Mouse (Mus musculus): ENCODE measurements around the gene Large2.
"Not testable (repeated sequence)": the region's sequence is repeated elsewhere in the genome, so short reads cannot be mapped to it uniquely, and the experiment has no call there.

Large2 gene

GRCm38 (mm10) chr2:92374514-92374913, at the start of gene Large2, which contains the start of gene Pex16:
TSS of gene Large2 (minus strand) at chr2:92374869.
TSS of gene Pex16 (plus strand) at chr2:92374676.
- in situ Hi-C loops (cut with MboI; ENCODE audit: unreplicated experiment in 2 of 2) = loop anchor here in 1 of 2 experiments (10.0 kb wide), 1 partner anchor 110 kb away; no protein-coding TSS in a partner anchor

- in situ Hi-C loops (cut with MboI; ENCODE audit: unreplicated experiment in 2 of 2) = no loop called here
These were observed 49.2 kb upstream of the Large2 start for GRCm38 (mm10) chr2:92423702-92424461.

- in situ Hi-C loops (cut with MboI; ENCODE audit: unreplicated experiment in 2 of 2) = no loop called here
These were observed 48.5 kb upstream of the Large2 start for GRCm38 (mm10) chr2:92423156-92423555.

DNA sequence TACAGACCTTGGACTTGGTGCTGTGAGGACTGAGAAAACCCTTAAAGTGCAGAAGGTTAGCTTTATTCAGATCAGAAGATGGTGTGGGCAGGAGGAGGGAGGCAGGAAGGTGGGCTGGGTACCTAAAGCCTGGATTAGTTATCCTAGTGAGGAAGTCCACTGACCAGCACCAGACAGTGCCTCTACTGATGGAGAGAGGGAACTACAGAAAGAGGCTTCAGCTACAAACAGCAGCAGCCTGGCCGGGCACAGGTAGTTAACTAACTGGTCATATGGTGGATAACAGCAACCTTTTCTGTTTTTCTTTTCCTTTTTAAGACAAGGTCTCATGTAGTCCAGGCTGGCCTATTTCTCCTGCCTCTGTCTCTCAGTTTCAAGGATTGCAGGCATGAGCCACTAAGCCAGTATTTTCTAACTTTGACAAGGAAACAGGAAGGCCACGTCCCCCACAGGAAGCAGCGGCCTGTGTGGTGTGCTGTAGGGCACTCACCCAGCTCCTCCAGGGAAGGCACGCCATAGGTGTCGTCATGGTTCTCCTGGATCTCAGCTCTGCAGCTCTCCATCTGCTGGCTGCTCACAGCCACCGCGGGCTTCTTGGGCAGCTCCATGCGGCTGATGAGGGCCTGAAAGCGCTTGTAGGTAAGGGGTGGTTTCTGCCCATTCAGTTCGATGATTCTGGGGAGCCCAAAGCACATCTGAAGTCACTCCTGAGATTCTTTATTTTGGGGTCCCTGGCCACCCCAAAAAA, 47.9 kb upstream of the Large2 start:
- in situ Hi-C loops (cut with MboI; ENCODE audit: unreplicated experiment in 2 of 2) = no loop called here

DNA sequence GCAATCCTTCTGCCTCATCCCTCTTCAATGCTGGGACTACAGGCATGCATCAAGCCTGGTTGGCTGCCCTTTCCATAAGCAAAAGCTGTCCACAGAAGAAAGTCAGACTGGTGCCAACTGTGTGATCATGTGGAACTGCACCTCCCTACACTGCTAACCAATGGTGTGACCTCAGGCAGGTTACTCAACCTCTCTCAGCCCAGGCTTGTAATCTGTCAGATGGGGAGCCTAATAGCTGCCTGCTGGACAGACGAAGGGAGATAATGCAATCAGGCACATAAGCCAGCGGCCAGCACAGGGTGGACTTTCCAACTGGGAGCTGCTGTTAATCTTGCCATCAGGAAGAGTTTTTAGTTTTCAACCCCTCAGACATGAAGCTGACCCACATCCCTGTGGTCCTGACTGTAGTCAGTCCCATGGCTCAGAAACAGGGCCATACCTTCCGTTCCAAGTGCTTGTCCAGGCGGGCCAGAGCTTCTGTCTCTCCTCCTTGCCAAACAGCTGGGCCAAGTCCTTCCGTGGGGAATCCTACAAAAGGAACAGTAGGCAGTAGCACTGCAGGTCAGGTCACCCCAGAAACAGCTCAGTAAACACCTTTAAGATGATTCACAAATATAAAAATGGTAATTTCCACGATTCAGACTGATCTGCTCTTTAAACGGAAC, 47.2 kb upstream of the Large2 start:
- in situ Hi-C loops (cut with MboI; ENCODE audit: unreplicated experiment in 2 of 2) = no loop called here

GRCm38 (mm10) chr2:92411705-92412104, 37.0 kb upstream of the Large2 start:
- in situ Hi-C loops (cut with MboI; ENCODE audit: unreplicated experiment in 2 of 2) = no loop called here

DNA sequence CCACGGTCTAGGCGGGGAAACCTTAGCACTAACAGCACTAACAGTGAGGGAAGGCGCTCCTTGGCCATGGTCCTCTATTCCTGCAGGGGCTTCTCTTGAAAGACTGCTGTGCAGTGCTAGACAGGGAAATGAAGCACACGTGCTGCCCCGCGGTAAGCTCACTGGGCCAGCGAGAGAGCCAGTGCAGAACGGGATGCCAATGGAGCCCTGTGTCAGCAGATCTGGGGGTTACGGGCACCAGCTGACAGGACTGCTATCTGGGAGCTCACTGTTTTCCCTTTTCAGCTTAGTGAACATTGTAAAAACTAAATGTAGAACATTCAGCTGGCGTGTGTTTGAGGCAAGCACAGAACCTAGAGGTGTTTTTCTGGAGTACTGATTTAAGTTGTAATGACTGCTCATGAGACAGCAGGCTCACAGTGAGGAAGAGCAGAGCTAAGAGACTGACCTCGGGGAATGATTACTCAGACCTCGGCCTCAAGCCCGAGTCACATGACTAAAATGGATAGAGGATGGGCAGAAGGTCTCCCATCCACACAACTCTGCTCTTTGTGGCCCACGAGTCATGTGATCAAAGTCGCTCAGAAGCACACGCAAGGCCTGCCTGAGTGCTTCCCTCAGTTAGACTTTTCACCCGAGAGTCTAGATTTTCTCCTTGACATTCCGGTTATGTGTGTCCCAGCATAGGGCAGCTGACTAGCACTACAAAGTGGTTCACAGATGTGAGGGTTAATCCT, 33.8 kb upstream of the Large2 start:
- in situ Hi-C loops (cut with MboI; ENCODE audit: unreplicated experiment in 2 of 2) = no loop called here

GRCm38 (mm10) chr2:92405687-92406086, 31.0 kb upstream of the Large2 start:
- in situ Hi-C loops (cut with MboI; ENCODE audit: unreplicated experiment in 2 of 2) = no loop called here

GRCm38 (mm10) chr2:92404737-92405136, 30.1 kb upstream of the Large2 start:
- in situ Hi-C loops (cut with MboI; ENCODE audit: unreplicated experiment in 2 of 2) = no loop called here

DNA sequence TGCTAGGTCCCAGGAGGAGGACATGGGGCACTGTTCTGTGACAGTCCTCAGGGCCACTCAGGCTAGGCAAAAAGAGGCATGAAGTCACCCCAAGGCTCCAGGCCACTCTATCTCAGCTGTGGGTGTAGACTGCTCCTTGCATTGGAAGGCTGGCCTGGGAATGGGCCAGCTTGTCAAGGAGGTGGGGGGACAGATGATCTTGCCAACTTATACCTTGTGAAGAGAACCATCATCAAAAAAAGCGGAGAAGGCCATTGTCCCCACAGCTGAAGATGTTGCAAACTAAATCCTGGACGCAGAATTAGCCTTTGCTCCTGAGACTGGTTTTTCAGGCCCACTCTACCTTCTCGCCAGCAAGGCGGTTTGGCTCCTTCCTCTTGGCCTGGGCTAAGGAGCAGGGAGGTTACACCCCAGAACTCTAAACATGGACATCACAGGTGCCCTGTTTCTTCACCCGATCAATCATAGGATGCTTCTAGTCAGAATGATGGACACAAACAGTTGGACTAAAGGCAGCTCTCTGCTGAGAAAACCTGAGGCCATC, 29.2 kb upstream of the Large2 start:
- in situ Hi-C loops (cut with MboI; ENCODE audit: unreplicated experiment in 2 of 2) = no loop called here

- in situ Hi-C loops (cut with MboI; ENCODE audit: unreplicated experiment in 2 of 2) = no loop called here
These were observed 28.1 kb upstream of the Large2 start for GRCm38 (mm10) chr2:92402591-92403326.

- in situ Hi-C loops (cut with MboI; ENCODE audit: unreplicated experiment in 2 of 2) = no loop called here
These were observed 26.5 kb upstream of the Large2 start, which contains the start of gene Mapk8ip1 for GRCm38 (mm10) chr2:92401091-92401561. TSS of gene Mapk8ip1 (minus strand) at chr2:92401263.

- in situ Hi-C loops (cut with MboI; ENCODE audit: unreplicated experiment in 2 of 2) = no loop called here
These were observed 26.0 kb upstream of the Large2 start for GRCm38 (mm10) chr2:92400682-92401081.

DNA sequence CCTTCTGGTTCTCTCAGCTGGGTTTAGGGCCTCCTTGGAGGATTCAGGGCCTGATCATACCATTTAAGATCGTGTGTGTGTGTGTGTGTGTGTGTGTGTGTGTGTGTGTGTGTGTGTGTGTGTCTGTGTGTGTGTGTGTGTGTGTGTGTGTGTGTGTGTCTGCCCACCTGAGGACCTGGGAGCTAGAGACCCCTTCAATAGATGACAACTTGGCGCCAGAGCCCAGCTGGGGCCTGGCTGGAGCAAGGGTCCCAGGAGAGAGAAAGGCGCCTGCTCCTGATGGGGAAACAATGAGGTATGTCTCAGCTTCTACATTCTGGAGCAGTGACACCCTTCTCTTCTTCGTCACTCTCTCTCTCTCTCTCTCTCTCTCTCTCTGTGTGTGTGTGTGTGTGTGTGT, 25.2 kb upstream of the Large2 start:
- in situ Hi-C loops (cut with MboI; ENCODE audit: unreplicated experiment in 2 of 2) = not testable (repeated sequence)

- in situ Hi-C loops (cut with MboI; ENCODE audit: unreplicated experiment in 2 of 2) = no loop called here
These were observed 22.8 kb upstream of the Large2 start for GRCm38 (mm10) chr2:92397436-92397835.

DNA sequence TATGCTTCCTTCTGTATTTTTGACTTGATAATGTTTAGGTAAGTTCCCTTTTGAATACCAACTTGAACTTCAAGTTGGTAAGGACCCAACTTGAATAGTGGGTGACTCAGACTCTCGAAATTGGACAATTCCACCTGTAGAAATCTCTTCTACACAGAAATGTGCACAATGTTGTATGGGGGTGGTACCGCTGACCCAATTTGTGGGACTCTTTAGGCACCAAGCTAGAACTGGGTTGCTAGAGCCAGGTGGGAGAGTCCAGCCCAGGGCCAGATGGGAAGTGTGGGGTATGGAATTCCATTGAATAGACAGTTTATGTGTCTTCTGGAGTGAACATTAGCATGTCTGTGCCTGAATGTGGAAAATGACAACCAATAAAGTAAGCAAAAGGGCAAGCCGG, 20.9 kb upstream of the Large2 start:
- in situ Hi-C loops (cut with MboI; ENCODE audit: unreplicated experiment in 2 of 2) = no loop called here

GRCm38 (mm10) chr2:92392318-92393264, 17.9 kb upstream of the Large2 start:
- in situ Hi-C loops (cut with MboI; ENCODE audit: unreplicated experiment in 2 of 2) = no loop called here

GRCm38 (mm10) chr2:92391703-92392317, 17.1 kb upstream of the Large2 start:
- in situ Hi-C loops (cut with MboI; ENCODE audit: unreplicated experiment in 2 of 2) = no loop called here
